Mouse (Mus musculus) lung, embryonic 14.5 days (tissue): ENCODE measurements around the gene Lsr. TPM values are rescaled to one million over a fixed set of nuclear protein-coding genes. Genes with fewer than 3 reads are reported as not detected.
A peak's percentile ranks its signal among the peaks of the same experiment; 100 is the strongest.

Experiments used
- ATAC-seq: fragments of 200-750 bp; cut with Nextera tagmentation; 2 replicates; pipeline ENCODE4 v1.8.0; 2017; ENCODE audit warnings: mild to moderate bottlenecking, moderate TSS enrichment, moderate library complexity; ENCODE audit not compliant: insufficient read depth
- DNase-seq: peaks from one replicate; pipeline ENCODE4 v3.0.0-alpha.2; 2015
- H3K27ac ChIP-seq: fragments of 300-500 bp; sonication (generic); 2 replicates; pipeline ENCODE4 v1.5.1; 2014; ENCODE audit warnings: low read depth, mild to moderate bottlenecking, moderate library complexity
- H3K27me3 ChIP-seq: fragments of 300-500 bp; sonication (generic); 2 replicates; pipeline ENCODE4 v1.6.1; 2014; ENCODE audit warnings: low read length, control low read depth; ENCODE audit not compliant: insufficient read depth
- H3K36me3 ChIP-seq: fragments of 300-500 bp; sonication (generic); 2 replicates; pipeline ENCODE4 v1.6.1; 2014; ENCODE audit warnings: control low read depth; ENCODE audit not compliant: insufficient read depth
- H3K4me1 ChIP-seq: fragments of 300-500 bp; sonication (generic); 2 replicates; pipeline ENCODE4 v1.6.1; 2014; ENCODE audit warnings: antibody characterized with exemption, control low read depth; ENCODE audit not compliant: insufficient read depth
- H3K4me2 ChIP-seq: fragments of 300-500 bp; sonication (generic); 2 replicates; pipeline ENCODE4 v1.6.1; 2014; ENCODE audit warnings: mild to moderate bottlenecking
- H3K4me3 ChIP-seq: fragments of 300-500 bp; sonication (generic); 2 replicates; pipeline ENCODE4 v1.5.1; 2014; ENCODE audit warnings: low read depth, low read length
- H3K9ac ChIP-seq: fragments of 300-500 bp; sonication (generic); 2 replicates; pipeline ENCODE4 v1.6.1; 2014
- H3K9me3 ChIP-seq: fragments of 300-500 bp; sonication (generic); 2 replicates; pipeline ENCODE4 v1.6.1; 2016; ENCODE audit warnings: low read depth, low read length, control low read depth
- CTCF ChIP-seq: IDR thresholded peaks from 2 replicates; pipeline ENCODE4 v1.5.1; 2016; ENCODE audit warnings: antibody characterized with exemption, low read depth
- WGBS: fragments of 180-500 bp; shearing (Covaris S2); extraction: QIAGEN DNeasy Blood & Tissue Kit; methylation state at CpG from one replicate; pipeline ENCODE4 v1.1.7; 2014; 5-methylcytosine and 5-hydroxymethylcytosine counted together
- polyA plus RNA-seq: library from polyadenylated mRNA; unstranded; fragments of >200 nt; fragmentation: Nextera tagmentation; extraction: Ambion mirVana; gene quantifications from 2 replicates; pipeline ENCODE4 v1.2.1, GENCODE M21; 2014

The Lsr gene
- polyA plus RNA-seq, 1 experiment from 2014 or later: 66.2 TPM

DNA sequence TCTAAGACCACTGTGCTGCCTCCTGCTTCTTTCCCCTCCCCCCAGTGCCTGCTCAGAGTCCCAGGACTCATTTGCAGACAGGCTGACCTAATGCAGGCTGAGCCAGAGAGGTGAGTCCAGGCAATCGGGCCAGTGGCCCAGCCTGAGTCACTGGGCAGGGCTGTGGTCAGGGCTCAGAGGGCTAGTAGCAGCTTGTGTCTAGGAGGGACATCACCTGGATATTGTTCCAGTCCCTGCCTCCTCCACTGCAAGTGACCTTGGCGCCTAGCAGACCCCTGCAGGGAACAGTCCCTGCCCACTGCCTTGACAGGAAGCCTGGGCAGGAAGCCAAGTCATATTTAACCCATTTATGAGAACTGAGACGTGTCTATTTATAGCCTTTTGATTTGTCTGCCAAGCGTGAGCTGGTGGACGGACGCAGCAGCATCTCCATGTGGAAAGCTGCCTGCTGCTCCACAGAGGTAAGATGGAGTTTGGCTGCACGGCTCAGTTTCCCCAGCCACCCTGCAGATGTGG, 27.3 kb upstream of the Lsr start:
- ATAC-seq: peak; percentile 78
- WGBS: 8% methylated on average over 7 of the region's 7 CpGs
- no peaks in the 10 kb centered on the region for H3K27me3 ChIP-seq
- peak overlapping the region; percentile 27; the same call in 1 of the 2 replicates for H3K4me2 ChIP-seq
- 0 out of 2 replicates have a peak overlapping the region, but pooled peaks have one; percentile 54 for H3K27ac ChIP-seq
- DNase-seq: peak; percentile 93
- no peak for TF ChIP-seq CTCF
- no peak overlapping the region for H3K9ac ChIP-seq
- peaks cover 12% of the 10 kb centered on the region for H3K4me1 ChIP-seq
- no peaks in the 10 kb centered on the region for H3K9me3 ChIP-seq
- no peaks in the 10 kb centered on the region for H3K36me3 ChIP-seq
- H3K4me3 ChIP-seq: no peak overlapping the region

DNA sequence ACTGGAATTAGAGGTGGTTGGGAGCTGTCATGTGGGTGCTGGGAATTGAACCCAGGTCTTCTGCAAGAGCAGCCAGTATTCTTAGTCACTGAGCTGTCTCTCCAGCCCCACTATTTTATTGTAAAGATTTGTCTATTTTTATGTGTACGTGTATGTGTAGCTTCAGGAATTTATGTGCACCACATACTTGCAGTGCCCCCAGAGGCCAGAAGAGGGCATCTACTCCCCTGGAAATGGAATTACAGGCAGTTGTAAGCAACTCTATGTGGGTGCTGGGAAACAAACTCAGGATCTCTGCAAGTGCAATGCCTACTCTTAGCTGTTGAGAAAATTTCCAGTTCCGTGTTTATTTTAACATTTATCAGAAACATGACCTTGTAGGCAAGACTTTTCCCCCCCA, 23.2 kb upstream of the Lsr start:
- peak; percentile 41 for TF ChIP-seq CTCF
- 87% methylated on average over 2 of the region's 2 CpGs for WGBS

DNA sequence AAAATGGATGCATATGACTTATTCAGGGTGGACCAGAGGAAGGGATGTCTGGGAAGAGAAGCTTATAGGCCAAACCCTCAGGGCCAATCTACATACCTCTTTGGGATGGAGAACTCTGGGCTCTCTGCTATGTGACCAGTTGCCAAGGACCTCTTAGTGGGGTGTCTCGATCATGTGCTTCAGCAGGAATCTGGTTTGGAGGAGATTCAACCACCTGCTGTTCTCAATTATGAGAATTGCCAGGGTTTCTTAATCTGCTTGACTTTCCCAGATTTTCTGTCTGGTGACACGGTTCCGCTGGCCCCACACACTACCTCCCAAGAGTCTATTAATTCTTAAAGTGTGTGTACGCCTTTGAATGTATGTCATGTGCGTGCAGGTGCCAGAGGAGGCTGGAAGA, 20.7 kb upstream of the Lsr start:
- no peak for DNase-seq
- H3K27me3 ChIP-seq: no peaks in the 10 kb centered on the region
- H3K4me2 ChIP-seq: no peak overlapping the region
- no peak for ATAC-seq
- 90% methylated on average over 5 of the region's 5 CpGs for WGBS
- H3K4me1 ChIP-seq: no peaks in the 10 kb centered on the region
- no peaks in the 10 kb centered on the region for H3K36me3 ChIP-seq
- H3K9ac ChIP-seq: no peak overlapping the region
- H3K4me3 ChIP-seq: no peak overlapping the region
- no peak for TF ChIP-seq CTCF
- H3K27ac ChIP-seq: no peak overlapping the region
- H3K9me3 ChIP-seq: no peaks in the 10 kb centered on the region

More for the DNA sequence above, 23.2 kb upstream of the Lsr start:
- Histone ChIP-seq H3K4me3 (no peak overlapping the region), H3K9me3 (no peaks in the 10 kb centered on the region), H3K9ac (no peak overlapping the region), H3K27ac (no peak overlapping the region), H3K36me3 (no peaks in the 10 kb centered on the region), H3K27me3 (no peaks in the 10 kb centered on the region), H3K4me2 (no peak overlapping the region), H3K4me1 (peaks cover 12% of the 10 kb centered on the region)
- DNase-seq: no peak
- no peak for ATAC-seq

DNA sequence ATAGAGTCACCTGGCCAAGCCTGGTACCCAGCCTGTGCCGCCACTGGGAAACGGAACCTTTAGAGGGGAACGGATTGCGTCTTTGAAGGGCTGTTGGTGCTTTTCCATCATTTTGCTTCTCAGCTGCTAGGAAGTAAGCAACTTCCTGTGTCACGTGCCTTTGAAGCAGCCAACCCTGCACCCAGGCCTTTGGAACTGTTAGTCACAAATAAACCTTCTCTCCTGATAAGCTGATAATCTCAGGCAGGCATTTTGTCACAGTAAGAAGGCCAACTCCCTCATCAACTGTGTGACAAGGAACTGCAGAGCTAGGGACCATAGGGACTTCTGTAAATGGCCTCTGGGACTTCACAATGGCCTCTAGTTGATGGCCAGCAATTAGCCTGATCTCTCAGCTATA, 18.9 kb upstream of the Lsr start:
- Histone ChIP-seq H3K27me3 (no peaks in the 10 kb centered on the region), H3K36me3 (no peaks in the 10 kb centered on the region)

DNA sequence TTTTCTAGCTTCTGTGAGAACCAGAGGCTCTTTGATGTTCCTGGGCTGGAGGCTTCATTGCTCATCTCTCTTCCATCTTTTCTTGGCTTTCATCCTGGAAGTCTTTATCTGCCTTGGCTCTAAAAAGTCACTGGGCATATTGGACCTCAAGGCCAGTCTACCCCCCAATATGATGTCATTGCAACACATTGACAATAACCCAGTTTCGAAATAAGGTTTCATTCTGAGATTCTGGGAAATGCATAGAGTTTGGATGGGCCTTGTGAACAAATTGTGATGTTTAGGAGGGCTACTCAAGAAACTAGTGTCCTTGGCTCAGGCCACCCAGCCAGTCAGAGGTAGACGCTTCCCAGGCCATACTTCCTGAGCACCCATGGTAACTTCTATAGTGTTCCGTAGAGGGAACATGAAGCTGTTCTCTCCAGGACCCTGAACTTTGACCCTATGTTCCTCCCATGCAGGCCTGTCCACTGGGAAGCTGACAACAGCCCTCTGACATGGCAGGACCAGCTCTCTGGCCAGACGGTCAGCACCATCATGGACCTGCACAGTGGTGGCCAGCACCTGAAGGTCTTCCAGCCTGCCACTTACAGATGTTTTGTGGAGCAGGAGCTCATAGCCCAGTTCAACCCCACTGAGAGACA, 15.4 kb upstream of the Lsr start:
- WGBS: 80% methylated on average over 4 of the region's 4 CpGs
- no peak for TF ChIP-seq CTCF

More for the DNA sequence above, 18.9 kb upstream of the Lsr start:
- no peaks in the 10 kb centered on the region for H3K4me1 ChIP-seq
- H3K4me3 ChIP-seq: no peak overlapping the region
- H3K9me3 ChIP-seq: no peaks in the 10 kb centered on the region
- 57% methylated on average over 5 of the region's 5 CpGs for WGBS
- no peak overlapping the region for H3K27ac ChIP-seq
- H3K9ac ChIP-seq: no peak overlapping the region
- DNase-seq: no peak
- no peak for TF ChIP-seq CTCF
- ATAC-seq: no peak
- no peak overlapping the region for H3K4me2 ChIP-seq

DNA sequence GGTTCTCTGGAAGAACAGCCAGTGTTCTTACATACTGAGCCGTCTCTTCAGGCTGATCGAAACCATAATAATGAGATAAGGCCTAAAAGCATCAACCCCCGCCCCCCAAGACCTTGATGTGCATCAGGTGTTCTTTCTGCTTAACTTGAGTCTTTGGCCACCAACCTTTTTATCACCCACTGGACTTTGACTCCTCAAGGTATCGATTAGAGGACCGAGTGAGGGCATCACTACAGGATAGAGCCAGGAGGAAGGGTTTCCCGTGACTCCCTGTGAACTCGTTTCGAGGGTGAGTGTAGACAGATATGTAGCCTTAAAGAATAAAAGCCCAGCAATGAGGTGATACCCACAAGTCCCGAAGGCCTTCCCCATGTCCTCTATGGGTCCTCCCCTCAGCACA, 12.1 kb upstream of the Lsr start:
- no peak overlapping the region for H3K4me3 ChIP-seq
- H3K4me2 ChIP-seq: no peak overlapping the region
- ATAC-seq (no peak), DNase-seq (no peak)
- no peaks in the 10 kb centered on the region for H3K4me1 ChIP-seq
- no peaks in the 10 kb centered on the region for H3K36me3 ChIP-seq
- H3K27ac ChIP-seq: no peak overlapping the region
- no peak for TF ChIP-seq CTCF
- H3K27me3 ChIP-seq: no peaks in the 10 kb centered on the region
- no peak overlapping the region for H3K9ac ChIP-seq
- H3K9me3 ChIP-seq: no peaks in the 10 kb centered on the region
- 84% methylated on average over 9 of the region's 9 CpGs for WGBS

More for the DNA sequence above, 15.4 kb upstream of the Lsr start:
- ATAC-seq (no peak), DNase-seq (no peak)
- Histone ChIP-seq H3K4me3 (no peak overlapping the region), H3K27me3 (no peaks in the 10 kb centered on the region), H3K4me1 (no peaks in the 10 kb centered on the region), H3K27ac (no peak overlapping the region), H3K36me3 (no peaks in the 10 kb centered on the region), H3K9me3 (no peaks in the 10 kb centered on the region), H3K9ac (no peak overlapping the region), H3K4me2 (no peak overlapping the region)

DNA sequence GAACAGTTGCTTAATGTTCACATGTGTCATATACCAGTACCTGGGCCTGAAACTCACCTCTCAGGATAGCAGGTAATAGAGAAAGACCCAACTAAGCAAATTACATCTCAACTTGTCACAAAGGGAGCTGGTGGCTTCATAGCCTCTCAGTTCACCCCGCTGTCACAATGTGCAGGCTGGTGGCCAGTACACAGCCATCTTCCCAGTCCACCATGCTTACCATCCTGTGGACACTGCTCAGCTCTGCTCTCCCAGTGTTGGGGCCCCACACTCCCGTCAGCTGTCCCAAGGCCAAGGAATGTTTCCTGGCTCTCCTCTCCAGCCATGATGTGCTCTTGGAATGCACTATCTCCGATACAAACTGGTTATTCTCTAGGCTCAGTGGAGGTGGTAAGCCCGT, 8.4 kb upstream of the Lsr start:
- Histone ChIP-seq H3K4me1 (no peaks in the 10 kb centered on the region), H3K27ac (no peak overlapping the region), H3K36me3 (no peaks in the 10 kb centered on the region), H3K27me3 (no peaks in the 10 kb centered on the region), H3K4me2 (no peak overlapping the region), H3K9me3 (no peaks in the 10 kb centered on the region), H3K9ac (no peak overlapping the region), H3K4me3 (no peak overlapping the region)
- 87% methylated on average over 4 of the region's 4 CpGs for WGBS
- no peak for TF ChIP-seq CTCF
- DNase-seq: no peak
- ATAC-seq: no peak
